Mouse (Mus musculus) small intestine, adult 2 months (tissue): ENCODE data around the gene Gm17606. TPM values are rescaled to one million over a fixed set of nuclear protein-coding genes. Genes with fewer than 3 reads are reported as not detected.

Source experiments
- H3K27ac ChIP-seq: fragments of 200-500 bp; 2 replicates; pipeline ENCODE4 v1.5.1; 2012; ENCODE audit warnings: low read depth, low read length, control low read depth, inconsistent platforms; ENCODE audit not compliant: insufficient read depth
- H3K27me3 ChIP-seq: fragments of 200-500 bp; 2 replicates; pipeline ENCODE4 v1.6.1; 2012; ENCODE audit warnings: mild to moderate bottlenecking, moderate library complexity, low read length, inconsistent platforms; ENCODE audit not compliant: control insufficient read depth, insufficient read depth
- H3K36me3 ChIP-seq: fragments of 200-500 bp; 2 replicates; pipeline ENCODE4 v1.6.1; 2012; ENCODE audit warnings: mild to moderate bottlenecking, low read length, control low read depth, inconsistent platforms; ENCODE audit not compliant: control insufficient read depth, insufficient read depth
- H3K4me1 ChIP-seq: fragments of 200-500 bp; 2 replicates; pipeline ENCODE4 v1.6.1; 2012; ENCODE audit warnings: low read length, inconsistent platforms, mixed read lengths; ENCODE audit not compliant: control insufficient read depth, insufficient read depth, insufficient read length
- H3K4me3 ChIP-seq: fragments of 200-500 bp; 2 replicates; pipeline ENCODE4 v1.5.1; 2012; ENCODE audit warnings: low read depth, mild to moderate bottlenecking, control low read depth, inconsistent platforms, low read length, moderate library complexity
- CTCF ChIP-seq: fragments of 200-500 bp; IDR thresholded peaks from 2 replicates; pipeline ENCODE4 v1.5.1; 2012; ENCODE audit warnings: low read depth, mild to moderate bottlenecking, control low read depth, inconsistent platforms, low read length, moderate library complexity, mixed read lengths; ENCODE audit not compliant: insufficient replicate concordance, insufficient read length; ENCODE audit errors: extremely low read depth
- POLR2A ChIP-seq: fragments of 200-500 bp; IDR thresholded peaks from 2 replicates; pipeline ENCODE4 v1.6.1; 2012; ENCODE audit warnings: low read depth, mild to moderate bottlenecking, control low read depth, inconsistent platforms, low read length, moderate library complexity
- WGBS: fragments of 180-500 bp; shearing (Covaris S2); methylation state at CpG from one replicate; pipeline ENCODE4 v1.1.7; 2018; 5-methylcytosine and 5-hydroxymethylcytosine counted together
- polyA plus RNA-seq: library from polyadenylated mRNA; depleted of rRNA; stranded (reverse); fragments of >200 nt; gene quantifications from 2 replicates; pipeline ENCODE4 v1.2.3, GENCODE M21; 2012

Gm17606 gene
- polyA plus RNA-seq, 1 experiment: not detected

DNA sequence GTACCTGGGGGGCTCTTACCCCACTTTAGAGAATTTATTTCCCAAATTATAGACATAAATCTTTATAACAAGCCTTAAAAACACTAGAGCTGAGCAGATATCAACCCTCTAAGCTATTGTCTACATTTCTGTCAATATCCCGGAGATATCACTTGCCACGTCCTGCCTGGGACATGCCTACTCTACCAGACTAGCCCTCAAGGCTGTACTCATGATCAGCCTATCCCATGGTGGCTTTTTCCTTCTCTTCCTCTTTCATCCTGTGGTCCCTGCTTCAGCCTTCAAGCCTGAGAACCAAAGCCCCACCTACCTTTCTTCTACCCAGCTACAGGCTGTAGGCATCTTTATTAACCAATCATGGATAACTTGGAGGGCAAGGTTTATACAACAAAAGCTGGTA is 11.0 kb upstream of the Gm17606 start:
- TF ChIP-seq POLR2A (no peak), CTCF (no peak)
- Histone ChIP-seq H3K4me3 (no peak overlapping the region), H3K4me1 (no peaks in the 10 kb centered on the region), H3K36me3 (peaks cover 5% of the 10 kb centered on the region; the same call in 1 of the 2 replicates), H3K27ac (no peak overlapping the region), H3K27me3 (no peaks in the 10 kb centered on the region)
- 88% methylated on average over 2 of the region's 2 CpGs for WGBS

DNA sequence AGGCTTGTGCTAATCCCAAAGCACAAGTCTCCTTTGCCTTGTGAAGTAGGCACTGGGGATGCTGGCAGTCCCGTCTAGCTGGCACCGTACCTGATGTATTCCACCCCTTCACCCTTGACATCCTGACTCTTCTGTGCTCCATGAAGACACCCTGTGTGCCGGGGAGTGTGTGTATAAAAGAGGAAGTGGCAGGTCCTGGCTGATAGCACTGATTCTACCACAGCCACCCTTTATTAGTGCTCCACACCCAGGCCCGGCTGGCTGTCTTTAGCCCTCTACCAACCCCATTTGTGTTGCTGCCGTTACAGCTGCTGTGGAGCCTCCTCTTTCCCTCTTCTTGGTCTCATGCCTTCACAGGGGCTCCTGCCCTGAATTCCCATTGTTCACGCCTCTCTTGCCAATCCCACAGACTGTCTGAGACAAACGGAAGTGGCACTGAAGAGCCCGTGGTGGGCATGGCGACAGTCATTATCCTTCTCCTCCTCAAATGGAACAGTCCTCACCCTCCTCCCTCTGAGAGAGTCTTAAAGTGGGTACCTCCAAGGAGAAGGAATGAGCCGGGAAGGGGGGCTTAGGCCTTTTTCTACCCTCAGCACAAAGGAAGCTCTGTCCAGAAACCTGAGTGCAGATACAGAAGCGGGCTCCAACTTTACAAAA is 10.0 kb upstream of the Gm17606 start:
- no peaks in the 10 kb centered on the region for H3K4me1 ChIP-seq
- TF ChIP-seq POLR2A (no peak), CTCF (no peak)
- no peaks in the 10 kb centered on the region for H3K27me3 ChIP-seq
- WGBS: 84% methylated on average over 11 of the region's 11 CpGs
- H3K27ac ChIP-seq: no peak overlapping the region
- no peak overlapping the region for H3K4me3 ChIP-seq
- H3K36me3 ChIP-seq: peaks cover 5% of the 10 kb centered on the region; the same call in 1 of the 2 replicates

DNA sequence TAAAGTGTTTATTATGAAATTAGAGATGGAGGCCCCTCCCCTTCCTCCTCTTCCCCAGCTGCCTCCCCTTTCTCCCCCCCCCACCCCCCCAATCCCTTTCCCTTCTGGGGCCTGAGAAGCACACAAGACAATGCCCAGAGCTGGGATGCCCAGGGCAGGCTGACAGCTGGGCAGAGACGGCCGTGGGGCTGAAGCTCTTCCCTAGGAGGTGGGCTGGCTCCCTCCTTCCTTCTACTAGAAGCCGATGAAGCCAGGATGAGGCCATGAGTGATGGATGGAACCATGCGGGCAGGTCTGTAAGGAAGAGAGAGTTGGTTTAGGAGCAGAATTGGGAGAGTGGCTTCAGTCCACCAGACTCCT is 9.5 kb upstream of the Gm17606 start:
- Histone ChIP-seq H3K36me3 (peaks cover 5% of the 10 kb centered on the region; the same call in 1 of the 2 replicates), H3K27me3 (no peaks in the 10 kb centered on the region), H3K27ac (no peak overlapping the region), H3K4me3 (no peak overlapping the region), H3K4me1 (no peaks in the 10 kb centered on the region)
- TF ChIP-seq CTCF: no peak
- TF ChIP-seq POLR2A: no peak
- 87% methylated on average over 4 of the region's 4 CpGs for WGBS

DNA sequence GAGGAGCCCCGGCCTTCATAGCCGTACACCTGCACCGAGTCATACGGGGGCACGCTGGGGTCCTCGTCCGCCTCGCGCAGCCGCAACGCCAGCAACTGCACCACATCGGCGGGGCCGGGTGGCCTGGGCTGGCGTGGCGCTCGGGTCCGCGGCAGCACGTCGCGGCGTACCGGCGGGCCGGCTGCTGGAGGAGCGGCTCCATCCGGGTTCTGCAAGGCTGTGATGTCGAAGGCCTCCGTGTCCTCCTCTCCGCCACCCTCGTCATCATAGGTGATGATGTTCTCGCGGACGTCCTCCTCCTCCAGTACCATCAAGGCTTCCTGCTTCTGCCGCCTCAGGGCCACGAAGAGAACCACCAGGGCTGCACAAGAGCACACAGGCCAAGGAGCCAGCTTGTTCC is 8.5 kb upstream of the Gm17606 start:
- H3K27ac ChIP-seq: no peak overlapping the region
- TF ChIP-seq CTCF (no peak), POLR2A (no peak)
- H3K36me3 ChIP-seq: peaks cover 5% of the 10 kb centered on the region; the same call in 1 of the 2 replicates
- WGBS: 94% methylated on average over 37 of the region's 37 CpGs
- no peaks in the 10 kb centered on the region for H3K27me3 ChIP-seq
- H3K4me3 ChIP-seq: no peak overlapping the region
- H3K4me1 ChIP-seq: no peaks in the 10 kb centered on the region

DNA sequence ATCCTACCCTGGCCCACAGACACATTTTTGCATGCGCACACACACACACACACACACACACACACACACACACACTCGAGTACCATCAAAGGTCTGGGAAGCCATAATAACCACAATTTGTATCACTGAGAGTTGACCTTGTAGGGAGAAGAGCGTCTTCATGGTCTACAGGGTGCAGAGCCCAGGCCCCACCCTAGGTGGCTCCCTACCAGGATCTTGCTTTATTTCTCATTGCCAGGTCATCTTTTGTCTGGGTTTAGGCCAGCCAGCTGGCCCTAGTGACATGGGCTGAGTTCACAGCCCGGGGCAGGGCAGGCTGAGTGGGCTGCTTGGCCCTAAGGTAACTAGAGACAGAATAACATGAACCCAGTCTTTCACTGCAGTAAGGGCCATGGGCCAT is 6.6 kb upstream of the Gm17606 start:
- H3K36me3 ChIP-seq: peaks cover 5% of the 10 kb centered on the region; the same call in 1 of the 2 replicates
- no peaks in the 10 kb centered on the region for H3K4me1 ChIP-seq
- TF ChIP-seq POLR2A (no peak), CTCF (no peak)
- H3K27ac ChIP-seq: no peak overlapping the region
- 70% methylated on average over 4 of the region's 4 CpGs for WGBS
- H3K4me3 ChIP-seq: no peak overlapping the region
- H3K27me3 ChIP-seq: no peaks in the 10 kb centered on the region

DNA sequence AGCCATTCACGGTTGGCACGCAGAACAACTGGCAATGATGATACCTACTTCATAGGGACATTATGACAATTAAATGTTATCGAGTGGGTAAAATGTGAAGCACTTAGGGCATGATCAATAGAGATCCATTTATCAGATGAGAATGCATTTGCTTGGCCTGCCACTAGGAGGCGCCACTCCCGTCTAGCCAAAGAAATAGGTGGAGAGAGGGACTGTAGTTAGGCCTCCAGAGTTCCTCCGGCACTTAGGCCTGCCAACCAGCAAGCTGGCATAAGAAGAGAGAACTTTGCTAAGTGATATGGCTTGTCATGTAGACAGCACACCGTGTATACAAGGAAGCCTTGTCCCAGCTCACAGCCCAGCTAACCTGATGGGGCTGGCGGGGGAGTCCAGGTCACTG is 3.8 kb upstream of the Gm17606 start:
- H3K4me3 ChIP-seq: no peak overlapping the region
- peaks cover 5% of the 10 kb centered on the region; the same call in 1 of the 2 replicates for H3K36me3 ChIP-seq
- TF ChIP-seq CTCF (peak; percentile 87; the same call in 1 of the 2 replicates), POLR2A (no peak)
- no peaks in the 10 kb centered on the region; the same call in 1 of the 2 replicates for H3K4me1 ChIP-seq
- WGBS: 48% methylated on average over 8 of the region's 8 CpGs
- H3K27me3 ChIP-seq: no peaks in the 10 kb centered on the region
- H3K27ac ChIP-seq: no peak overlapping the region

DNA sequence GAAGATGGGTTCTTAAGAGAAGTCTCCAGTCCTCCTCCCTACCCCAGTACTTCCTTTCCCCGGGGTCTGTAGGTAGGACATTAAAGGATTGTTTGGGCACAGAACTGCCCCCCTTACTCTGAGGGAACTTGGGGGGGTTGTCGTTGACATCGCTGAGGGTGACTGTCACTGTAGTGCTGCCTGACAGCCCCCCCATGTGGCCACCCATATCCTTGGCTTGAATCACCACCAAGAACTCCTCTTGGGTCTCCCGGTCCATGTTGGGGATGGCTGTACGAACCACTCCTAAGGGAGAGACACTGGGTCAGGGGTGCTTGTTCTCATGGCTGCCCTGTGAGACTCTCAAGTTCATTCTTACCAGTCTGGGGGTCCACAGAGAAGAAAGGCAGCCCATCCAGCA is 2.5 kb upstream of the Gm17606 start:
- Histone ChIP-seq H3K27me3 (no peaks in the 10 kb centered on the region), H3K36me3 (peaks cover 12% of the 10 kb centered on the region), H3K4me1 (no peaks in the 10 kb centered on the region; the same call in 1 of the 2 replicates), H3K4me3 (no peak overlapping the region), H3K27ac (no peak overlapping the region)
- 68% methylated on average over 5 of the region's 5 CpGs for WGBS
- TF ChIP-seq CTCF (no peak), POLR2A (no peak)
